Mouse (Mus musculus): ENCODE measurements around the gene Trim38. TPM values are rescaled to one million over a fixed set of nuclear protein-coding genes. Genes with fewer than 3 reads are reported as not detected.
A peak's percentile ranks its signal among the peaks of the same experiment; 100 is the strongest.
"Not testable (repeated sequence)": the region's sequence is repeated elsewhere in the genome, so short reads cannot be mapped to it uniquely, and the experiment has no call there.

The Trim38 gene
- polyA plus RNA-seq, 1 experiment from 2014 or later, result not detected

DNA sequence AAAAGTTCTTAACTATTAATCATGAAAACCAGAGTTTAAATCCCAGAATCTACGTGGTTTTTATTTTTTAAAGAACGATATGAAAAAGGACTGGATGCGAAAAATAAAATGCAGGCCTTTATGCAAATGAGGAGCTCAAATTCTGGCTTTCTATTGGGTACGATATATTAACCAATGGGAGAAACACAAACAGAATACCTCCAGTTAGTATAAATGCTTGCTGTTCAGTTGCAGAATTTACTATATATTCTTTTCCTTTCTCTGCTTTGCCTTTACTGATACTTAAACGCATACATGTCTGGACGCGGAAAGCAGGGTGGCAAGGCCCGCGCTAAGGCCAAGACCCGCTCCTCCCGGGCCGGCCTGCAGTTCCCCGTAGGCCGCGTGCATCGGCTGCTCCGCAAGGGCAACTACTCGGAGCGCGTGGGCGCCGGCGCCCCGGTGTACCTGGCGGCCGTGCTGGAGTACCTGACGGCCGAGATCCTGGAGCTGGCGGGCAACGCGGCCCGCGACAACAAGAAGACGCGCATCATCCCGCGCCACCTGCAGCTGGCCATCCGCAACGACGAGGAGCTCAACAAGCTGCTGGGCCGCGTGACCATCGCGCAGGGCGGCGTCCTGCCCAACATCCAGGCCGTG lies 18.8 kb upstream of the Trim38 start, which contains the start of gene Hist1h2ab:
Gene Hist1h2ab (plus strand): TSS at position 288 of the 639 bp plus-strand sequence.
- H3K9me3 ChIP-seq; H3K27me3 ChIP-seq (ENCODE audit: insufficient read depth, poor library complexity, severe bottlenecking); H3K36me3 ChIP-seq: not testable (repeated sequence)
- 3% methylated on average over 29 of the region's 47 CpGs for WGBS
- Histone ChIP-seq H3K4me3 (peak within 1 kb of the TSS; percentile 55), H3K27ac (peak within 1 kb of the TSS; percentile 98), H3K4me1 (peaks cover 16% of the 10 kb centered on the region)
- peak; percentile 92 for DNase-seq (ENCODE audit: low spot score)

DNA sequence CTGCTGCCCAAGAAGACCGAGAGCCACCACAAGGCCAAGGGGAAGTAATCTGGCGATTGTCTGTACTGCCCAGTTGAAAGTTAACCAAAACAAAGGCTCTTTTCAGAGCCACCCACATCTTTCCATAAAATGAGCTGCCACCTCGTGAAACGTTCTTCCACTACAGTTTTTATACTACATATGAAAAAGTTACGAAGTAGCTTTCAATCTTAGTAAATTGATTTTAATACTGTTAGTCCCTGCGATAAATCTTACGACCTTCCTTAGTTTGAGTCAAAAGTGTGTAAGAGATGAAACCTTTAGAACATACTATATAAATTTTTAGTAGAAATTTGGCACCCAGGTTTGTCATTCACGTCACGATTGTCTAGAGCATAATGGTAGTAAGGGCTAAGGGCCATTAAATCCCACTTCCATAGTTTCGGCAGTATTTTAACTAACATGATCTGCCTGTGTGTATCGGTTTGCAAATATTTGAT lies 18.2 kb upstream of the Trim38 start:
- Histone ChIP-seq H3K9me3 (no peaks in the 10 kb centered on the region), H3K27ac (peak overlapping the region; percentile 98), H3K4me1 (peaks cover 16% of the 10 kb centered on the region), H3K36me3 (no peaks in the 10 kb centered on the region), H3K4me3 (peak overlapping the region; percentile 55), H3K27me3 (ENCODE audit: insufficient read depth, poor library complexity, severe bottlenecking) (no peaks in the 10 kb centered on the region)
- WGBS, result 2% methylated on average over 11 of the region's 11 CpGs
- DNase-seq (ENCODE audit: low spot score), result no peak

DNA sequence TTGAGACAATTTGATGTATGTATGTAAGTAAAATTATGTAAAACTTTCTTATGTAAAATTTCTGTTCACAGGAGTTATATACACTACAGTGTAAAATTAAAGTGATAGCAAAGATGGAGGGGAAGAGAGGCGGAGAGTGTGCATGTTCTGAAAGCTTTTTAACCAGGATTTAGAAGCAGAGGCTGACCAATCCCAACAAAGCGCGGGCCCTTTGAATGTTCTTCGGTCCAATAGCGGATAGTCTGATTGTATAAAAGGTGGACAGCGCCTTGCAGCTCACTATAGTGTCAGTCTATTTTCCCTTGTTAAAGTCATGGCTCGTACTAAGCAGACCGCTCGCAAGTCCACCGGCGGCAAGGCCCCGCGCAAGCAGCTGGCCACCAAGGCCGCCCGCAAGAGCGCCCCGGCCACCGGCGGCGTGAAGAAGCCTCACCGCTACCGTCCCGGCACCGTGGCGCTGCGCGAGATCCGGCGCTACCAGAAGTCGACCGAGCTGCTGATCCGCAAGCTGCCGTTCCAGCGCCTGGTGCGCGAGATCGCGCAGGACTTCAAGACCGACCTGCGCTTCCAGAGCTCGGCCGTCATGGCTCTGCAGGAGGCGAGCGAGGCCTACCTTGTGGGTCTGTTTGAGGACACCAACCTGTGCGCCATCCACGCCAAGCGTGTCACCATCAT lies 17.5 kb upstream of the Trim38 start, which contains the start of gene Hist1h3b:
Gene Hist1h3b (plus strand): TSS at position 201 of the 675 bp plus-strand sequence.
- H3K9me3 ChIP-seq; H3K36me3 ChIP-seq; H3K27me3 ChIP-seq (ENCODE audit: insufficient read depth, poor library complexity, severe bottlenecking): not testable (repeated sequence)
- Histone ChIP-seq H3K27ac (peak within 1 kb of the TSS; percentile 98), H3K4me1 (peaks cover 15% of the 10 kb centered on the region), H3K4me3 (peak within 1 kb of the TSS; percentile 55)
- peak; percentile 95 for DNase-seq (ENCODE audit: low spot score)
- 2% methylated on average over 21 of the region's 47 CpGs for WGBS

DNA sequence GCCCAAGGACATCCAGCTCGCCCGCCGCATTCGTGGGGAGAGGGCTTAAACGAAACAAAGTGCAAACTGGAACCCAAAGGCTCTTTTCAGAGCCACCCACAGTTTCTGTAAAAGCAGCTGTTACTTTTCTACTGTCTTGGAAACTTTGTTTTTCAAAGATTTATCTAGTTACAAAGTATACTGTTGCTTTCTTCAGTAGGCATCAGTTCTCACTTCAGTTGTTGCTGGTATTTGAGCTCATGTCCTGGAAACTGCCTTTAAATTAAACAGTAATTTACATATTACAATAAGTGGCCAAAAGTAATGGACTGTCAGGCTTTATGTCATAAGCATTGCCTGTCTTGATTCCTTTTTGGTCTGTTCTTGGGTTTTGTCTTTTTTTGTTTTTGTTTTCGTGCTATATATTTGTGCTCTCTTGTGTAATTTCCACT lies 17.0 kb upstream of the Trim38 start:
- H3K4me1 ChIP-seq, result peaks cover 13% of the 10 kb centered on the region
- no peaks in the 10 kb centered on the region for H3K27me3 ChIP-seq (ENCODE audit: insufficient read depth, poor library complexity, severe bottlenecking)
- H3K36me3 ChIP-seq, result no peaks in the 10 kb centered on the region
- no peaks in the 10 kb centered on the region for H3K9me3 ChIP-seq
- WGBS, result 4% methylated on average over 6 of the region's 6 CpGs
- no peak for DNase-seq (ENCODE audit: low spot score)
- peak overlapping the region; percentile 53 for H3K4me3 ChIP-seq
- H3K27ac ChIP-seq, result peak overlapping the region; percentile 85

DNA sequence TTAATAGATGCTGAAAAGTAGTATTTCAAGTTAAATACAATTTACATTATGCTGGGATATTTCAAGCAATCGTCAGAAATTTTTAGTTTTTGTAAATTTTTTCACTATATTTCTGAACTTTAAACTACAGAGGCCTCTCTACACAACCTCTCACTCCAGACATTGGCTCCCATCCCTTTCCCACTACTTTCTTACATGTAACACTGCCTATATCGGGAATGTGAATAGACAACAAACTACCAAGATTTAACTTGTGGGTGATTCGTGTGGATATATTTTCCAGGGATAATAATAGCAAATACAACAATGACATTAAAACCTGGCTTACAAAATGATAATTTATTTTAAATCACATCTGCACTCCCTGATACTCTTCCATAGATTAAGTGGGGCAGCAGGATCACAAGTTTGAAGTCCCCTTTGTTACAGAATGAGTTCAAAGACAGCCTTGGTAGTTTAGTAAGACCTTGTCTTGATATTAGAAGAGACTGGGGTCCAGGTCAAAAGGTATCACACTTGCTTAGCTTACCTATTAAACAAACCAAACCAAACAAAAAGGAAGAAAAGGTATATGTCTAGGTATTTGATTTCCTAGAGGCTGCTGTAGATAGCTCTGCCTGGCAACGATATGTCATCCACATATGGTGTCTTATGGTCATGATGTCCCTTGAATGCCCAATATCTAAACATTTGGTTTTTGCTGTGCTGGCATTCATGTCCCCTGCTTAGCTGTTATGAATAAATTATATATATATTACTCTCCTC lies 16.2 kb upstream of the Trim38 start:
- no peak for DNase-seq (ENCODE audit: low spot score)
- Histone ChIP-seq H3K4me3 (peak overlapping the region; percentile 53), H3K27me3 (ENCODE audit: insufficient read depth, poor library complexity, severe bottlenecking) (no peaks in the 10 kb centered on the region), H3K9me3 (no peaks in the 10 kb centered on the region), H3K4me1 (peaks cover 6% of the 10 kb centered on the region), H3K36me3 (no peaks in the 10 kb centered on the region), H3K27ac (peak overlapping the region; percentile 85)
- WGBS, result 62% methylated on average over 4 of the region's 4 CpGs

DNA sequence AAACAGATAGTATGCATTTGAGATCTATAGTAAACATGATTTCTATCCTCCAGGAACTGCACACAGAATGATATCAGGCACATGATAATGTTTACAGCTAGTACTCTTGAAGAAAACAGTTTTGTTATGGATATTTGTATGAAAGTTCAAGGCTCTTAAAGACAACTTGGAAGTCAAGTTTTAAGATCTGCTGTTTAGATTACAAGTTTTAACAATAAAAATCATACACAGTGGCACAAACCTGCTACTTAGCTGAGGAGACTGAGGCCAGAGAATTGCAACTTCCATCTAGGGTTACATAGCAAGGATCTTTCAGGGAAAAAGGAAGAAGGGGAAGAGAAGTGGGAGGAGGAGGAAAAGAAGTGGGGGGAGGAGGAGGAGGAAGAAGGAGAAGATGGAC lies 14.7 kb upstream of the Trim38 start:
- no peaks in the 10 kb centered on the region for H3K9me3 ChIP-seq
- H3K27ac ChIP-seq, result peak overlapping the region; percentile 78; the same call in 1 of the 2 replicates
- no peaks in the 10 kb centered on the region for H3K27me3 ChIP-seq (ENCODE audit: insufficient read depth, poor library complexity, severe bottlenecking)
- H3K4me1 ChIP-seq, result peaks cover 7% of the 10 kb centered on the region
- no peak for DNase-seq (ENCODE audit: low spot score)
- H3K4me3 ChIP-seq, result no peak overlapping the region
- H3K36me3 ChIP-seq, result no peaks in the 10 kb centered on the region

DNA sequence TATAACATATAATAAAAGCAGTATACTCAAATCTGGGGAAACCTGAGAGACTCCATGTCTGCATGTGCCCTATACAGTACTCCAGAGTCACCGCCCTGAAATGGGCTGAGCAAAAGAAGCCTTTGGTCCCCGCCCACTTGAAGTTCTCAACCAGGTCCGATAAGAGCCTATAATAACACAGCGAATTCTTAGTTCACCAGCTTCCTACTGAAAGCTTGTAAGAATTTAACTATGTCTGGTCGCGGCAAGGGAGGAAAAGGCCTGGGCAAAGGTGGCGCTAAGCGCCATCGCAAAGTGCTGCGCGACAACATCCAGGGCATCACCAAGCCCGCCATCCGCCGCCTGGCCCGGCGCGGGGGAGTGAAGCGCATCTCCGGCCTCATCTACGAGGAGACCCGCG lies 12.9 kb upstream of the Trim38 start, which contains the start of gene Hist1h4b:
Gene Hist1h4b (plus strand): TSS at position 224 of the 400 bp plus-strand sequence.
- Histone ChIP-seq H3K36me3 (no peaks in the 10 kb centered on the region), H3K9me3 (no peaks in the 10 kb centered on the region), H3K4me3 (peak within 1 kb of the TSS; percentile 59), H3K27me3 (ENCODE audit: insufficient read depth, poor library complexity, severe bottlenecking) (no peaks in the 10 kb centered on the region), H3K4me1 (peaks cover 13% of the 10 kb centered on the region), H3K27ac (peak within 1 kb of the TSS; percentile 87)
- WGBS, result 0% methylated on average over 20 of the region's 22 CpGs
- peak; percentile 95 for DNase-seq (ENCODE audit: low spot score)

DNA sequence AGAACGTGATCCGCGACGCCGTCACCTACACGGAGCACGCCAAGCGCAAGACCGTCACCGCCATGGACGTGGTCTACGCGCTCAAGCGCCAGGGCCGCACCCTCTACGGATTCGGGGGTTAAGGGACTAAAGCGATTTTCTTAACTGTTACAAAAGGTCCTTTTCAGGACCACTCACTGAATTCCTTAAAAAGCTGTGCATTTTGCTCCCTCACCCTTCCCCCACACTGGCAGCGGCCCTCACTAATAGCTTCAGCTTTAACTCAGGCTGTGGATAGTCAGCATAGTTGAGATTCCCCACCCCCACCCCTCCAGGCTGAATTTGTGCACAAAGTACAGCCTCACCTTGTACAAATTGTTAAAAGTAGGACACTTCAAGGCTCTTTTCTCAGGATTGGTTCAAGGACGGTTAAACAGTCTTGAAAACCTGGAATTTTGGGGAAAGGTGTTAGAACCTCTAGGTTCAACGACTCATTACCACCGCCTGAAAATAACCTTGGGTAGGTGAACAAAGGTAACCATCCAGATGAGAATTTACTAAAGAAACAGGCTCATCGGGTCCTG lies 12.4 kb upstream of the Trim38 start:
- H3K4me1 ChIP-seq, result peaks cover 13% of the 10 kb centered on the region
- H3K36me3 ChIP-seq, result no peaks in the 10 kb centered on the region
- H3K27me3 ChIP-seq (ENCODE audit: insufficient read depth, poor library complexity, severe bottlenecking), result no peaks in the 10 kb centered on the region
- H3K4me3 ChIP-seq, result peak overlapping the region; percentile 59
- no peaks in the 10 kb centered on the region for H3K9me3 ChIP-seq
- WGBS, result 3% methylated on average over 18 of the region's 23 CpGs
- peak overlapping the region; percentile 87 for H3K27ac ChIP-seq
- DNase-seq (ENCODE audit: low spot score), result peak; percentile 81

DNA sequence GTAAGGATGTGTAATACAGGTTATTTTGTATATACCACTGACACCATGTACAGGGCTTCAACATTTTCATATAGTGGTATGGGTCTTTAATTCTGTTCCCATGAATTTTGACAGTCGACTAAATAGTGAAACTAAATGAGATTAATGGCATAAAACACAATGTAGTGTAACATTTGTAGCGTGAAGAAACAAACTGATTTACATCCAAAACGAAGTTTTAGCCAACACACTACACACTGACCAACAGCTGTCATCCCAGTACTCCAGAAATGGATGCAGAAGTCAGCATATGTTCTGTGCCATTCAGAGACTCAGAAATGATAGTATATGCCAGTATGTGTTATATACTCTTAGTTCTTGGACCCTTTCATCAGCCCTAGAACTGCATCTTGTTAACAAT lies 11.8 kb upstream of the Trim38 start:
- no peak for DNase-seq (ENCODE audit: low spot score)
- Histone ChIP-seq H3K4me1 (peaks cover 10% of the 10 kb centered on the region), H3K27ac (peak overlapping the region; percentile 87), H3K4me3 (peak overlapping the region; percentile 59; the same call in 1 of the 2 replicates), H3K36me3 (no peaks in the 10 kb centered on the region), H3K9me3 (no peaks in the 10 kb centered on the region), H3K27me3 (ENCODE audit: insufficient read depth, poor library complexity, severe bottlenecking) (no peaks in the 10 kb centered on the region)
- WGBS, result 54% methylated on average over 3 of the region's 3 CpGs

DNA sequence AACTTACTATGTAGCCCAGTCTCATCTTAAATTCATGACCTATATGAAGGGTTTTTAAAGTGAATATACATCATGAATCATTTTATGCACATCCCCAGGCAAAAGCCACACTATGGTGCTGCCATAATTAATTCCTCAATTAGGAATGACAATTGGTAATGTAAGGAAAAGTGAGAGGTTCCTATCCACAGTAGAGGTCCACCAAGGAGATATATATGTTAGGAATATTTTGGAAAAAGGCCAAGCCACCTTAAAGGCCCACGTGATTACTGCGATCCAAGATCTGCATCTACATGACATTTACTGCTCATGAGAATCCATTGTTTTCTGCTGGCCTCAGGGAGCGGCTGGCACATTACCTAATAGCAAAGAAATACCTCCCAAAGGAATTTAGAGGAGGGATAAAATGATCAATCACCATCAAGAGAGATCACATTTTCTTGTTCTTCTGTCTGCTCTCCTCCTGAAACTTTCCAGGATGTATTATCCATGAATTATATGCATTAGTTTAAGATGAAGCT lies 10.4 kb upstream of the Trim38 start:
- Histone ChIP-seq H3K4me3 (no peak overlapping the region), H3K36me3 (no peaks in the 10 kb centered on the region), H3K4me1 (peaks cover 19% of the 10 kb centered on the region), H3K27ac (peak overlapping the region; percentile 88; the same call in 1 of the 2 replicates), H3K9me3 (no peaks in the 10 kb centered on the region), H3K27me3 (ENCODE audit: insufficient read depth, poor library complexity, severe bottlenecking) (no peaks in the 10 kb centered on the region)
- WGBS, result 73% methylated on average over 3 of the region's 3 CpGs
- no peak for DNase-seq (ENCODE audit: low spot score)

DNA sequence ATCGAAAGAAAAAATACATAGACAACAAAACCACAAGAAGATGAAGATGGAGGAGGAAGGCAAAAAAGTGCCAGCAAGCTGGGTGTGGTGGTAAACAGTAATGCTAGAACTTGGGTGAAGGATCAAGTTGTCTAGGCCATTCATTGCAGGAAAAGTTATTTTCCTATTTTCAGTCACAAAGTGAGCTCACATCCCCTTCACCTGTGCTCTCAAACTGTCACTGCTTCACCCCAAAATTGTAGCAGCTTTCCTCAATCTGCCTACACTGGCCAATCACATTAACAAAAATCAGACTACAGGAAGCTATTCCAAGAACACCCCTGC lies 9.8 kb upstream of the Trim38 start:
- peak overlapping the region; percentile 88 for H3K27ac ChIP-seq
- no peaks in the 10 kb centered on the region for H3K36me3 ChIP-seq
- WGBS, result 66% methylated on average over 1 of the region's 1 CpGs
- peak overlapping the region; percentile 62 for H3K4me3 ChIP-seq
- no peaks in the 10 kb centered on the region for H3K27me3 ChIP-seq (ENCODE audit: insufficient read depth, poor library complexity, severe bottlenecking)
- H3K4me1 ChIP-seq, result peaks cover 21% of the 10 kb centered on the region
- DNase-seq (ENCODE audit: low spot score), result no peak
- H3K9me3 ChIP-seq, result no peaks in the 10 kb centered on the region

DNA sequence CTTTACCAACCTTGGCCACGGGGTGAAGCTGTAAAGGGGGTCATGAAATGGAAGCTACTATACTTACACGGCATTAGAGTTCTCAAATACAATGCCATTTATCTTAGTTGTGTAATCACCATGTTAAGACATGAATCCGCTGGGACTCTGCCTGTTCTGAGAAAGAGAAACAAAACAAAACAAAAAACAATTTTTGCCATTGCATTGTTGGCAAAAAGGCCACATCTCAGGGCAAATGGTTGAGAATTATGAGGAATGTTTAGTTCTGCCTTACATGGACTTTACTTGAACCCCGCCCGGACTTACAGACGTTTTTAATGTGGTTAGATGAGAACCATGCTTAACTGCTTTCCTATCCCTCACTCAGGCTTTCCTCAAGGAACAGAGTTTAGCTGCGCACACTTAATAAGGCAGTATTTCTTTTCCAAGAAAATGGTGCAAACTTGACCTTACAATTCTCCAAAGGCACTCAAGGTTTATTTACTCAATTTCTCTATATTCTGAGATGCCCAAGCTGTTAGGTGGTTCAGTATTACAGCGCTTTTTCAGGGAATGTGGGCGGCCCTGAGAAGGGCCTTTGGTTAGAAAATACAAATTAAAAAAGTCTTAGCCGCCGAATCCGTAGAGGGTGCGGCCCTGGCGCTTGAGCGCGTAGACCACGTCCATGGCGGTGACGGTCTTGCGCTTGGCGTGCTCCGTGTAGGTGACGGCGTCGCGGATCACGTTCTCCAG lies 9.3 kb upstream of the Trim38 start:
- Histone ChIP-seq H3K36me3 (no peaks in the 10 kb centered on the region), H3K4me1 (peaks cover 21% of the 10 kb centered on the region), H3K27me3 (ENCODE audit: insufficient read depth, poor library complexity, severe bottlenecking) (no peaks in the 10 kb centered on the region), H3K4me3 (peak overlapping the region; percentile 62), H3K9me3 (no peaks in the 10 kb centered on the region), H3K27ac (peak overlapping the region; percentile 88)
- 2% methylated on average over 24 of the region's 27 CpGs for WGBS
- DNase-seq (ENCODE audit: low spot score), result no peak

Data from heart, embryonic 10.5 days (tissue).